Mouse (Mus musculus): ENCODE measurements around the gene Zfpm1. TPM values are rescaled to one million over a fixed set of nuclear protein-coding genes. Genes with fewer than 3 reads are reported as not detected.

The Zfpm1 gene
- polyA plus RNA-seq, 1 experiment from 2014 or later = 0.89 TPM

GRCm38 (mm10) chr8:122260755-122261154, 21.2 kb upstream of the Zfpm1 start:
- H3K27me3 ChIP-seq = no peaks in the 10 kb centered on the region
- 48% methylated on average over 9 of the region's 9 CpGs for WGBS
- no peaks in the 10 kb centered on the region for H3K36me3 ChIP-seq
- H3K4me1 ChIP-seq (replicated peaks) = peaks cover 11% of the 10 kb centered on the region; the same call in 1 of the 2 replicates
- no peak overlapping the region for H3K27ac ChIP-seq (replicated peaks)
- H3K4me2 ChIP-seq = no peak overlapping the region
- no peak overlapping the region for H3K4me3 ChIP-seq
- no peaks in the 10 kb centered on the region for H3K9me3 ChIP-seq
- H3K9ac ChIP-seq = no peak overlapping the region
- ATAC-seq (ENCODE audit: low read depth) = no peak

GRCm38 (mm10) chr8:122262835-122263234, 19.1 kb upstream of the Zfpm1 start:
- ATAC-seq (ENCODE audit: low read depth) = no peak

GRCm38 (mm10) chr8:122264243-122264642, 17.7 kb upstream of the Zfpm1 start:
- 24% methylated on average over 9 of the region's 9 CpGs for WGBS
- no peaks in the 10 kb centered on the region for H3K9me3 ChIP-seq
- H3K27me3 ChIP-seq = peaks cover 11% of the 10 kb centered on the region; the same call in 1 of the 2 replicates
- H3K4me3 ChIP-seq = no peak overlapping the region
- peaks cover 21% of the 10 kb centered on the region for H3K4me1 ChIP-seq (replicated peaks)
- no peak overlapping the region for H3K9ac ChIP-seq
- no peak for ATAC-seq (ENCODE audit: low read depth)
- no peak overlapping the region for H3K4me2 ChIP-seq
- no peaks in the 10 kb centered on the region for H3K36me3 ChIP-seq
- H3K27ac ChIP-seq (replicated peaks) = no peak overlapping the region

More at GRCm38 (mm10) chr8:122262835-122263234, 19.1 kb upstream of the Zfpm1 start:
- Histone ChIP-seq H3K27me3 (no peaks in the 10 kb centered on the region; the same call in 1 of the 2 replicates), H3K36me3 (no peaks in the 10 kb centered on the region), H3K9ac (no peak overlapping the region), H3K4me3 (no peak overlapping the region), H3K27ac (replicated peaks) (no peak overlapping the region), H3K4me1 (replicated peaks) (peaks cover 11% of the 10 kb centered on the region; the same call in 1 of the 2 replicates), H3K9me3 (no peaks in the 10 kb centered on the region), H3K4me2 (no peak overlapping the region)
- WGBS = 70% methylated on average over 16 of the region's 16 CpGs

- no peak overlapping the region for H3K9ac ChIP-seq
- H3K9me3 ChIP-seq = no peaks in the 10 kb centered on the region
- no peak overlapping the region for H3K4me3 ChIP-seq
- no peak overlapping the region for H3K4me2 ChIP-seq
- no peak overlapping the region for H3K27ac ChIP-seq (replicated peaks)
- no peaks in the 10 kb centered on the region for H3K36me3 ChIP-seq
- no peak for ATAC-seq (ENCODE audit: low read depth)
- peaks cover 25% of the 10 kb centered on the region for H3K4me1 ChIP-seq (replicated peaks)
- peaks cover 21% of the 10 kb centered on the region for H3K27me3 ChIP-seq
- WGBS = 89% methylated on average over 8 of the region's 8 CpGs
These were observed 16.4 kb upstream of the Zfpm1 start for GRCm38 (mm10) chr8:122265522-122265921.

- Histone ChIP-seq H3K27ac (replicated peaks) (no peak overlapping the region), H3K4me2 (no peak overlapping the region), H3K4me1 (replicated peaks) (peaks cover 25% of the 10 kb centered on the region), H3K36me3 (no peaks in the 10 kb centered on the region), H3K9me3 (no peaks in the 10 kb centered on the region), H3K4me3 (no peak overlapping the region), H3K27me3 (peaks cover 24% of the 10 kb centered on the region), H3K9ac (0 out of 2 replicates have a peak overlapping the region, but pooled peaks have one; percentile 17)
- WGBS = 45% methylated on average over 13 of the region's 13 CpGs
- no peak for ATAC-seq (ENCODE audit: low read depth)
These were observed 15.1 kb upstream of the Zfpm1 start for GRCm38 (mm10) chr8:122266867-122267266.

- H3K9me3 ChIP-seq = no peaks in the 10 kb centered on the region
- H3K4me2 ChIP-seq = peak overlapping the region; percentile 66
- H3K27ac ChIP-seq (replicated peaks) = no peak overlapping the region
- H3K4me1 ChIP-seq (replicated peaks) = peaks cover 25% of the 10 kb centered on the region
- peak overlapping the region; percentile 69 for H3K9ac ChIP-seq
- peak overlapping the region; percentile 41 for H3K4me3 ChIP-seq
- peaks cover 24% of the 10 kb centered on the region for H3K27me3 ChIP-seq
- no peaks in the 10 kb centered on the region for H3K36me3 ChIP-seq
- ATAC-seq (ENCODE audit: low read depth) = no peak
- 67% methylated on average over 24 of the region's 24 CpGs for WGBS
These were observed 13.1 kb upstream of the Zfpm1 start for GRCm38 (mm10) chr8:122268861-122269260.

GRCm38 (mm10) chr8:122269404-122269803, 12.5 kb upstream of the Zfpm1 start:
- Histone ChIP-seq H3K4me1 (replicated peaks) (peaks cover 21% of the 10 kb centered on the region), H3K9ac (peak overlapping the region; percentile 69), H3K27me3 (peaks cover 24% of the 10 kb centered on the region), H3K36me3 (no peaks in the 10 kb centered on the region), H3K4me3 (peak overlapping the region; percentile 41), H3K4me2 (peak overlapping the region; percentile 66), H3K27ac (replicated peaks) (no peak overlapping the region), H3K9me3 (no peaks in the 10 kb centered on the region)
- peak; percentile 59 for ATAC-seq (ENCODE audit: low read depth)
- WGBS = 3% methylated on average over 21 of the region's 21 CpGs

- H3K9me3 ChIP-seq = no peaks in the 10 kb centered on the region
- no peak overlapping the region for H3K27ac ChIP-seq (replicated peaks)
- no peak for ATAC-seq (ENCODE audit: low read depth)
- H3K9ac ChIP-seq = no peak overlapping the region
- H3K4me1 ChIP-seq (replicated peaks) = peaks cover 15% of the 10 kb centered on the region
- 72% methylated on average over 7 of the region's 7 CpGs for WGBS
- no peak overlapping the region for H3K4me2 ChIP-seq
- no peaks in the 10 kb centered on the region for H3K36me3 ChIP-seq
- H3K4me3 ChIP-seq = no peak overlapping the region
- peaks cover 24% of the 10 kb centered on the region for H3K27me3 ChIP-seq
These were observed 11.4 kb upstream of the Zfpm1 start for GRCm38 (mm10) chr8:122270555-122270954.

- H3K27ac ChIP-seq (replicated peaks) = no peak overlapping the region
- no peak overlapping the region for H3K4me2 ChIP-seq
- peak; percentile 45; the same call in 1 of the 2 replicates for ATAC-seq (ENCODE audit: low read depth)
- H3K36me3 ChIP-seq = no peaks in the 10 kb centered on the region
- peaks cover 24% of the 10 kb centered on the region for H3K4me1 ChIP-seq (replicated peaks)
- H3K4me3 ChIP-seq = no peak overlapping the region
- 5% methylated on average over 5 of the region's 5 CpGs for WGBS
- peaks cover 22% of the 10 kb centered on the region for H3K27me3 ChIP-seq
- no peak overlapping the region for H3K9ac ChIP-seq
- H3K9me3 ChIP-seq = no peaks in the 10 kb centered on the region
These were observed 8.8 kb upstream of the Zfpm1 start for GRCm38 (mm10) chr8:122273152-122273551.

GRCm38 (mm10) chr8:122273826-122274225, 8.1 kb upstream of the Zfpm1 start:
- Histone ChIP-seq H3K4me3 (no peak overlapping the region), H3K9ac (0 out of 2 replicates have a peak overlapping the region, but pooled peaks have one; percentile 32), H3K4me2 (no peak overlapping the region), H3K36me3 (no peaks in the 10 kb centered on the region), H3K9me3 (no peaks in the 10 kb centered on the region), H3K27me3 (peaks cover 16% of the 10 kb centered on the region), H3K27ac (replicated peaks) (no peak overlapping the region), H3K4me1 (replicated peaks) (peaks cover 17% of the 10 kb centered on the region)
- ATAC-seq (ENCODE audit: low read depth) = no peak
- WGBS = 48% methylated on average over 7 of the region's 7 CpGs

- Histone ChIP-seq H3K36me3 (no peaks in the 10 kb centered on the region), H3K9me3 (no peaks in the 10 kb centered on the region), H3K4me3 (no peak overlapping the region), H3K9ac (no peak overlapping the region), H3K4me1 (replicated peaks) (0 out of 2 replicates have a peak, but pooled peaks cover 9% of the 10 kb centered on the region), H3K27ac (replicated peaks) (no peak overlapping the region), H3K4me2 (no peak overlapping the region), H3K27me3 (peaks cover 10% of the 10 kb centered on the region)
- no peak for ATAC-seq (ENCODE audit: low read depth)
- 79% methylated on average over 11 of the region's 11 CpGs for WGBS
These were observed 7.1 kb upstream of the Zfpm1 start for GRCm38 (mm10) chr8:122274651-122275391.

GRCm38 (mm10) chr8:122276308-122276707, 5.6 kb upstream of the Zfpm1 start:
- no peak for ATAC-seq (ENCODE audit: low read depth)
- Histone ChIP-seq H3K27ac (replicated peaks) (no peak overlapping the region), H3K9me3 (no peaks in the 10 kb centered on the region), H3K4me1 (replicated peaks) (0 out of 2 replicates have a peak, but pooled peaks cover 17% of the 10 kb centered on the region), H3K27me3 (no peaks in the 10 kb centered on the region; the same call in 1 of the 2 replicates), H3K36me3 (no peaks in the 10 kb centered on the region), H3K4me3 (no peak overlapping the region), H3K4me2 (no peak overlapping the region), H3K9ac (no peak overlapping the region)
- 89% methylated on average over 5 of the region's 5 CpGs for WGBS
